Mouse (Mus musculus): ENCODE measurements at regions not wholly inside any gene's neighbourhood (a gene's known extent, or its start where the extent isn't known, plus 50 kb on each side); places are given as distances from the start of the nearest gene placed in this dataset.

DNA sequence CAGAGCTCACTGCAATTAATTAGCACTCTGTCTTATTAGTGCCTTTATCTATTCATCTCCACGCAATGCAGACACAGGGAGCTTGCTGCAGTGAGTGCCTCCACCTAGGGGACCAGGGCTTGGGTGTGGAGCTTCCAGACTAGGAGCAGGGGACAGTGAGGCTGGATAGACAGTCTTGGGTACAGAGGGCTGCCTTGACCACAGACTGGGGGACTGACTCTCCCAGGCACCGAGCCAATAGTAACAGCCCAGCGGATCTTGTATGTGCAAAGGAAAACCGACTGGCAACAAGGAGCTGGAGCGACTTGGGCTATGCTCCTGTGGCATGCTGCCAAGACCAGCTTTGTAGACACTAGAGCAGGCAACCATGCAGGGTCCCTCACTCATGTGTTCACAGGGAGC, 172.8 kb upstream of the Rpl38 start:
- no peak for TF ChIP-seq CTCF (IDR thresholded peaks at IDR 0.05; ENCODE audit: insufficient read depth, low read length)
- TF ChIP-seq POLR2A (IDR thresholded peaks at IDR 0.05; ENCODE audit: borderline replicate concordance, extremely low read depth, low read depth, low read length), result no peak

Data from lung, adult 2 months (tissue).